Mouse (Mus musculus) CH12.LX (cell line): ENCODE measurements at regions not wholly inside any gene's neighbourhood (a gene's known extent, or its start where the extent isn't known, plus 50 kb on each side); places are given as distances from the start of the nearest gene placed in this dataset.

ENCODE experiments used
- CTCF ChIP-seq, 2 experiments: IDR thresholded peaks in 1 of 2; conservative IDR thresholded peaks in 1 of 2; 2 replicates each; pipeline ENCODE4 v1.5.1; 2011 to 2012; ENCODE audit warnings: low read depth in 2 of 2, low read length in 2 of 2, improper control_type of control experiment in 1 of 2, inconsistent platforms in 1 of 2, mild to moderate bottlenecking in 1 of 2, moderate library complexity in 1 of 2
- POLR2A ChIP-seq: IDR thresholded peaks from 2 replicates; pipeline ENCODE4 v1.6.1; 2011; ENCODE audit warnings: low read depth, mild to moderate bottlenecking, improper control_type of control experiment, low read length
- UBTF ChIP-seq: IDR thresholded peaks from 2 replicates; pipeline ENCODE4 v1.6.1; 2012; ENCODE audit warnings: low read depth, mild to moderate bottlenecking, inconsistent platforms, low read length, improper control_type of control experiment, moderate library complexity

GRCm38 (mm10) chr3:144029611-144030010 lies 175.4 kb downstream of the Lmo4 start:
- TF ChIP-seq UBTF = no peak
- no peak; the same call in 1 of the 2 replicates for TF ChIP-seq POLR2A
- TF ChIP-seq CTCF (conservative IDR thresholded peaks at IDR 0.05 in 1 of 2, IDR thresholded peaks at IDR 0.05 in 1 of 2; ENCODE audit: low read depth in 2 of 2, low read length in 2 of 2) = no peak
